Mouse (Mus musculus): Measurements from ENCODE around the gene Eif3k.

The Eif3k gene

GRCm38 (mm10) chr7:28957997-28958725, 23.5 kb downstream of the Eif3k start:
- DNase-seq: no peak

- DNase-seq: no peak
These were observed 24.4 kb downstream of the Eif3k start for GRCm38 (mm10) chr7:28957286-28957685.

GRCm38 (mm10) chr7:28956270-28956669, 25.4 kb downstream of the Eif3k start:
- no peak for DNase-seq

- no peak for DNase-seq
These were observed 26.3 kb downstream of the Eif3k start for GRCm38 (mm10) chr7:28955295-28955897.

- no peak for DNase-seq
These were observed 26.9 kb downstream of the Eif3k start for GRCm38 (mm10) chr7:28954773-28955172.

GRCm38 (mm10) chr7:28953476-28954376, 27.9 kb downstream of the Eif3k start:
- no peak for DNase-seq

- no peak for DNase-seq
These were observed 28.9 kb downstream of the Eif3k start for GRCm38 (mm10) chr7:28952786-28953185.

- DNase-seq: no peak
These were observed 29.9 kb downstream of the Eif3k start for GRCm38 (mm10) chr7:28951764-28952163.

GRCm38 (mm10) chr7:28950346-28951037, 31.2 kb downstream of the Eif3k start:
- DNase-seq: no peak

GRCm38 (mm10) chr7:28949298-28949697, 32.4 kb downstream of the Eif3k start:
- no peak for DNase-seq

- DNase-seq: no peak
These were observed 32.9 kb downstream of the Eif3k start for GRCm38 (mm10) chr7:28948746-28949145.

- no peak for DNase-seq
These were observed 35.4 kb downstream of the Eif3k start for GRCm38 (mm10) chr7:28946271-28946610.

GRCm38 (mm10) chr7:28945416-28946270, 36.0 kb downstream of the Eif3k start:
- DNase-seq: no peak

- no peak for DNase-seq
These were observed 36.8 kb downstream of the Eif3k start for GRCm38 (mm10) chr7:28944756-28945415.

- DNase-seq: no peak
These were observed 38.0 kb downstream of the Eif3k start for GRCm38 (mm10) chr7:28943451-28944180.

- DNase-seq: peak; percentile 73
These were observed 40.1 kb downstream of the Eif3k start for GRCm38 (mm10) chr7:28941542-28941941.

GRCm38 (mm10) chr7:28941129-28941528, 40.5 kb downstream of the Eif3k start:
- DNase-seq: no peak

GRCm38 (mm10) chr7:28939418-28940183, 42.1 kb downstream of the Eif3k start:
- peak; percentile 75 for DNase-seq

GRCm38 (mm10) chr7:28938654-28939053, 43.0 kb downstream of the Eif3k start:
- no peak for DNase-seq

GRCm38 (mm10) chr7:28936787-28937186, 44.9 kb downstream of the Eif3k start:
- DNase-seq: no peak

All from kidney, adult 9 months (tissue).